28 mouse cellular contexts compared by ENCODE assay signal in genomic region chr11:79991600-79991999, GRCm38 (mm10). TPM values are rescaled to one million over a fixed set of nuclear protein-coding genes. Genes with fewer than 3 reads are reported as not detected.
DNase-seq lines count a peak whose midpoint lies in the region; ATAC-seq lines count a peak whose summit lies in the region.
"Had no signal": no experiment of that assay in that cellular context is flagged by ENCODE, and none has a peak within 500 bp of the region (broad histone marks: within the 10 kb centered on the region; RNA-seq: fewer than 3 reads in every experiment).

No protein-coding gene starts in this region.

- 0 out of 2 replicates have a peak, but pooled peaks cover 3% of the 10 kb centered on the region for H3K4me1 ChIP-seq in heart, embryonic 10.5 days
- H3K4me1 ChIP-seq in brown adipose tissue, adult 24 weeks (ENCODE audit: control insufficient read depth, insufficient read depth, insufficient read length, low read length), result no peaks in the 10 kb centered on the region
- peaks cover 7% of the 10 kb centered on the region; the same call in 1 of the 2 replicates for H3K4me1 ChIP-seq in kidney, embryonic 16.5 days (ENCODE audit: insufficient read depth, low read length)
- H3K4me1 ChIP-seq: stomach, embryonic 15.5 days had no signal

- peaks cover 7% of the 10 kb centered on the region for H3K36me3 ChIP-seq in heart, embryonic 10.5 days
- no peaks in the 10 kb centered on the region for H3K36me3 ChIP-seq in kidney, embryonic 16.5 days (ENCODE audit: insufficient read depth, low read length)
- H3K36me3 ChIP-seq: stomach, embryonic 15.5 days had no signal

- H3K9ac ChIP-seq in kidney, embryonic 16.5 days (replicated peaks; ENCODE audit: low read length), result no peak overlapping the region

- no peak for ATAC-seq in kidney, embryonic 16.5 days (ENCODE audit: low FRiP score, low TSS enrichment)
- ATAC-seq: activated CD4-positive, CD25-positive, alpha-beta regulatory T cell, adult 4 months; forebrain, embryonic 16.5 days; lung, postnatal 0 days had no signal

- no peaks in the 10 kb centered on the region for H3K9me3 ChIP-seq in heart, embryonic 10.5 days
- H3K9me3 ChIP-seq in kidney, embryonic 16.5 days (ENCODE audit: low read length), result no peaks in the 10 kb centered on the region
- H3K9me3 ChIP-seq: embryonic facial prominence, embryonic 12.5 days; hindbrain, embryonic 13.5 days; limb, embryonic 13.5 days; stomach, embryonic 15.5 days had no signal

- no peak overlapping the region for H3K4me2 ChIP-seq in kidney, embryonic 16.5 days (replicated peaks; ENCODE audit: low read depth, low read length)

- H3K4me3 ChIP-seq in heart, embryonic 10.5 days, result no peak overlapping the region
- H3K4me3 ChIP-seq in brown adipose tissue, adult 24 weeks (ENCODE audit: insufficient read depth, low read depth, low read length), result 0 out of 2 replicates have a peak overlapping the region, but pooled peaks have one; percentile 13
- H3K4me3 ChIP-seq in kidney, embryonic 16.5 days (ENCODE audit: low read length), result no peak overlapping the region

- H3K27ac ChIP-seq in heart, embryonic 10.5 days, result peak overlapping the region; percentile 60; the same call in 1 of the 2 replicates
- H3K27ac ChIP-seq in brown adipose tissue, adult 24 weeks (replicated peaks; ENCODE audit: low read depth, low read length), result no peak overlapping the region
- no peak overlapping the region for H3K27ac ChIP-seq in kidney, embryonic 16.5 days (ENCODE audit: low read length)

- no peaks in the 10 kb centered on the region for H3K27me3 ChIP-seq in heart, embryonic 10.5 days (ENCODE audit: insufficient read depth, poor library complexity, severe bottlenecking)
- no peaks in the 10 kb centered on the region for H3K27me3 ChIP-seq in kidney, embryonic 16.5 days (ENCODE audit: insufficient read depth, low read length)
- H3K27me3 ChIP-seq: embryonic facial prominence, embryonic 12.5 days; hindbrain, embryonic 13.5 days; limb, embryonic 13.5 days; stomach, embryonic 15.5 days had no signal

- DNase-seq in cerebellum, adult 8-10 months, result peak; percentile 6
- DNase-seq in cerebellum, postnatal 4 days (ENCODE audit: low spot score in 2 of 2), result no peak
- no peak for DNase-seq in heart, embryonic 10.5 days (ENCODE audit: low spot score)
- DNase-seq in heart, postnatal 10 days, result no peak
- peak; percentile 56 for DNase-seq in A20 (ENCODE audit: low read depth, low spot score)
- DNase-seq in kidney, postnatal 36 days, result no peak
- DNase-seq: adrenal gland, adult 2 months; cerebellum, postnatal 36 days; embryo, embryonic 11 days; gastrocnemius, postnatal 10 days; heart, postnatal 4 days; kidney, adult 9 months; kidney, postnatal 14 days; lung, adult 18-20 months; lung, postnatal 4 days; midbrain, embryonic 14.5 days; right cerebral cortex, postnatal 25 days; thymus, adult 18-20 months; thymus, postnatal 25 days had no signal

- intact Hi-C loops in heart, postnatal 10 days (cut with DNase I), result no loop called here

- WGBS in heart, embryonic 10.5 days, result 91% methylated on average over 5 of the region's 5 CpGs
- 94% methylated on average over 5 of the region's 5 CpGs for WGBS in kidney, embryonic 16.5 days

RNA-seq across cellular contexts. Expression of gene Suz12, which starts 1.3 kb away (rescaled TPM):
- 16.0 and 20.1 TPM in 2 replicates for polyA plus RNA-seq in heart, embryonic 10.5 days (2016; fragmentation: Nextera tagmentation; extraction: Ambion mirVana)
- total RNA-seq in heart, postnatal 10 days (2021), result 10 to 100 TPM; 37.5 to 39.4 TPM
- 15.0 and 20.6 TPM in 2 replicates for polyA plus RNA-seq in brown adipose tissue, adult 24 weeks (2012; ENCODE audit: insufficient read depth, insufficient read length, missing spikeins)
- 13.7 and 17.9 TPM in 2 replicates for polyA plus RNA-seq in kidney, embryonic 16.5 days (2015; fragmentation: Nextera tagmentation; extraction: Ambion mirVana)

RNA-seq across cellular contexts. Expression of gene Utp6, which starts 29.4 kb away (rescaled TPM):
- 42.0 and 49.5 TPM in 2 replicates for polyA plus RNA-seq in heart, embryonic 10.5 days (2016; fragmentation: Nextera tagmentation; extraction: Ambion mirVana)
- 10 to 100 TPM; 23.4 to 27.9 TPM for total RNA-seq in heart, postnatal 10 days (2021)
- polyA plus RNA-seq in brown adipose tissue, adult 24 weeks (2012; ENCODE audit: insufficient read depth, insufficient read length, missing spikeins), result 21.2 and 27.0 TPM in 2 replicates
- 48.7 and 49.7 TPM in 2 replicates for polyA plus RNA-seq in kidney, embryonic 16.5 days (2015; fragmentation: Nextera tagmentation; extraction: Ambion mirVana)

Comparison
In these comparisons a context has a peak if more than half of its experiments do, and no peak if none do; other contexts are left out.
1. DNase-seq: peak in cerebellum, adult 8-10 months (single experiment) and A20 (single experiment); none in cerebellum, postnatal 4 days (0 of 2), heart, embryonic 10.5 days (single experiment), heart, postnatal 10 days (0 of 2) and kidney, postnatal 36 days (0 of 2).